Mouse (Mus musculus) natural killer cell, adult 2 months (primary cell): ENCODE measurements around the gene Prpf31.
"Not testable (repeated sequence)": the region's sequence is repeated elsewhere in the genome, so short reads cannot be mapped to it uniquely, and the experiment has no call there.

Experiments used
- DNase-seq, 2 experiments: peaks; one replicate each; pipeline ENCODE4 v3.0.0; 2022; ENCODE audit warnings: low spot score in 2 of 2

Gene Prpf31

GRCm38 (mm10) chr7:3629543-3630477, at the start of gene Prpf31, which contains the start of gene Tfpt:
Prpf31 (plus strand) TSS chr7:3629985.
Tfpt (minus strand) TSS chr7:3629929.
- peak; percentile 93 to 94 for DNase-seq

- DNase-seq: no peak
Measured at GRCm38 (mm10) chr7:3580029-3580428, 49.8 kb upstream of the Prpf31 start.

- no peak for DNase-seq
Measured at GRCm38 (mm10) chr7:3585763-3586162, 44.0 kb upstream of the Prpf31 start.

- no peak for DNase-seq
Measured at GRCm38 (mm10) chr7:3586255-3586654, 43.5 kb upstream of the Prpf31 start.

GRCm38 (mm10) chr7:3587292-3587691, 42.5 kb upstream of the Prpf31 start:
- no peak for DNase-seq

GRCm38 (mm10) chr7:3590550-3590949, 39.2 kb upstream of the Prpf31 start:
- DNase-seq: no peak

GRCm38 (mm10) chr7:3591534-3591933, 38.3 kb upstream of the Prpf31 start:
- no peak for DNase-seq

- no peak for DNase-seq
Measured at GRCm38 (mm10) chr7:3593855-3594254, 35.9 kb upstream of the Prpf31 start.

- DNase-seq: no peak
Measured at GRCm38 (mm10) chr7:3594686-3595085, 35.1 kb upstream of the Prpf31 start.

GRCm38 (mm10) chr7:3595146-3595545, 34.6 kb upstream of the Prpf31 start:
- peak; percentile 30 for DNase-seq

- DNase-seq: not testable (repeated sequence)
Measured at GRCm38 (mm10) chr7:3597755-3598154, 32.0 kb upstream of the Prpf31 start.

GRCm38 (mm10) chr7:3601119-3601518, 28.7 kb upstream of the Prpf31 start:
- peak; percentile 57 to 67 for DNase-seq

GRCm38 (mm10) chr7:3606798-3607197, 23.0 kb upstream of the Prpf31 start:
- DNase-seq: peak in 1 of 2 experiments; percentile 21

- no peak for DNase-seq
Measured at GRCm38 (mm10) chr7:3607391-3607790, 22.4 kb upstream of the Prpf31 start.

GRCm38 (mm10) chr7:3608668-3609067, 21.1 kb upstream of the Prpf31 start:
- no peak for DNase-seq

- DNase-seq: no peak
Measured at GRCm38 (mm10) chr7:3609082-3609481, 20.7 kb upstream of the Prpf31 start.

GRCm38 (mm10) chr7:3610437-3610836, 19.3 kb upstream of the Prpf31 start:
- no peak for DNase-seq

GRCm38 (mm10) chr7:3611006-3611405, 18.8 kb upstream of the Prpf31 start:
- no peak for DNase-seq

- DNase-seq: no peak
Measured at GRCm38 (mm10) chr7:3614021-3614420, 15.8 kb upstream of the Prpf31 start.

GRCm38 (mm10) chr7:3616057-3616388, 13.8 kb upstream of the Prpf31 start, which contains the start of gene Oscar:
Oscar (minus strand) TSS chr7:3616157.
- no peak for DNase-seq

- DNase-seq: no peak
Measured at GRCm38 (mm10) chr7:3616389-3617241, 13.2 kb upstream of the Prpf31 start.

GRCm38 (mm10) chr7:3617242-3617995, 12.4 kb upstream of the Prpf31 start, which contains the start of gene Ndufa3:
Ndufa3 (plus strand) TSS chr7:3617373.
- DNase-seq: peak; percentile 75 to 86
